Mouse (Mus musculus) fibroblast of lung, adult 2 months (primary cell): ENCODE measurements around the gene Fkbp6.

Experiments used
- DNase-seq: peaks from one replicate; pipeline ENCODE4 v3.0.0-alpha.2; 2011; ENCODE audit warnings: low read depth

Gene Fkbp6

GRCm38 (mm10) chr5:135351606-135352005 lies 1.8 kb upstream of the Fkbp6 start:
- no peak for DNase-seq

- no peak for DNase-seq
These were observed 2.3 kb downstream of the Fkbp6 start for GRCm38 (mm10) chr5:135347511-135348011.

- no peak for DNase-seq
These were observed 3.4 kb downstream of the Fkbp6 start for GRCm38 (mm10) chr5:135346430-135346829.

GRCm38 (mm10) chr5:135345989-135346388 lies 3.9 kb downstream of the Fkbp6 start:
- no peak for DNase-seq

GRCm38 (mm10) chr5:135337575-135337974 lies 12.3 kb downstream of the Fkbp6 start:
- DNase-seq = no peak

- no peak for DNase-seq
These were observed 18.7 kb downstream of the Fkbp6 start for GRCm38 (mm10) chr5:135331161-135331560.

- DNase-seq = no peak
These were observed 19.6 kb downstream of the Fkbp6 start for GRCm38 (mm10) chr5:135330201-135330600.

GRCm38 (mm10) chr5:135329471-135329870 lies 20.4 kb downstream of the Fkbp6 start:
- no peak for DNase-seq

- DNase-seq = no peak
These were observed 23.7 kb downstream of the Fkbp6 start for GRCm38 (mm10) chr5:135326121-135326659.

GRCm38 (mm10) chr5:135322197-135322596 lies 27.6 kb downstream of the Fkbp6 start:
- no peak for DNase-seq

- DNase-seq = no peak
These were observed 30.0 kb downstream of the Fkbp6 start for GRCm38 (mm10) chr5:135319856-135320255.

- DNase-seq = no peak
These were observed 33.7 kb downstream of the Fkbp6 start for GRCm38 (mm10) chr5:135316177-135316576.

- DNase-seq = no peak
These were observed 43.4 kb downstream of the Fkbp6 start for GRCm38 (mm10) chr5:135306321-135306965.

- DNase-seq = no peak
These were observed 47.4 kb downstream of the Fkbp6 start for GRCm38 (mm10) chr5:135302454-135302853.

GRCm38 (mm10) chr5:135301916-135302315 lies 47.9 kb downstream of the Fkbp6 start:
- no peak for DNase-seq

- DNase-seq = no peak
These were observed 57.8 kb downstream of the Fkbp6 start for GRCm38 (mm10) chr5:135292001-135292400.

GRCm38 (mm10) chr5:135291193-135291592 lies 58.7 kb downstream of the Fkbp6 start:
- no peak for DNase-seq

- DNase-seq = no peak
These were observed 59.1 kb downstream of the Fkbp6 start for GRCm38 (mm10) chr5:135290703-135291102.

- no peak for DNase-seq
These were observed 62.9 kb downstream of the Fkbp6 start for GRCm38 (mm10) chr5:135286926-135287325.

GRCm38 (mm10) chr5:135286185-135286584 lies 63.7 kb downstream of the Fkbp6 start:
- DNase-seq = no peak

GRCm38 (mm10) chr5:135285211-135285610 lies 64.6 kb downstream of the Fkbp6 start:
- no peak for DNase-seq

- DNase-seq = no peak
These were observed 69.6 kb downstream of the Fkbp6 start for GRCm38 (mm10) chr5:135280226-135280625.

- DNase-seq = no peak
These were observed 73.2 kb downstream of the Fkbp6 start for GRCm38 (mm10) chr5:135276597-135276996.
